Mouse (Mus musculus) liver, postnatal 0 days (tissue): ENCODE data around the gene Bpifb2.

ENCODE experiments used
- CTCF ChIP-seq: sonication (generic); IDR thresholded peaks from 2 replicates; pipeline ENCODE4 v1.5.1; 2016; ENCODE audit warnings: antibody characterized with exemption, low read depth
- EP300 ChIP-seq: IDR thresholded peaks from 2 replicates; pipeline ENCODE4 v1.6.1; 2016; ENCODE audit warnings: antibody characterized with exemption, low read depth, mild to moderate bottlenecking

DNA sequence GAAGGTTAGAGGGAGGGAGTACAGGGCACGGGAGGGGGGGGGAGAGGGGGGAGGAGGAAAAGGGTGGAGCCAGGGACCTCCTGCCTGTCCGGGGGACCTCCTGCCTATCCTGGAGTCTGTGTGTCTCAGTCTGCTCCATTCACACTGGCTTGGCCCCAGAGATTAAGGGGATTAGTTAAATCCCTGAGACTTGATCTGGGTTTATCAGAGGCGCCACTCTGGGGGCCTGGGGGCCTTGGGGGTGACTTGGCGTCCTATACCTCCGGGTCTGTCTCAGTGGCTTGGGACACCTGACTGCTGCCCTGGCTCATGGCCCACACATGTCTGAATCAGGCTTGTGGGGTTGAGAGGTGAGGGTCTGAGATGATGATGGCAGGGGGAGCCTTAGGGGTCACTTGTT lies 21.3 kb upstream of the Bpifb2 start:
- TF ChIP-seq CTCF, result no peak
- TF ChIP-seq EP300, result no peak
